Mouse (Mus musculus): ENCODE results near the gene Spcs2.

- TF ChIP-seq CTCF (IDR thresholded peaks at IDR 0.05; ENCODE audit: borderline replicate concordance, insufficient read depth, low read depth, low read length) = no peak
- TF ChIP-seq POLR2A (IDR thresholded peaks at IDR 0.05; ENCODE audit: borderline replicate concordance, insufficient read depth, low read length) = no peak
These were observed 57.9 kb downstream of the Spcs2 start for GRCm38 (mm10) chr7:99805340-99805739.
